Mouse (Mus musculus) midbrain, embryonic 11.5 days (tissue): ENCODE measurements around the gene Macf1. TPM values are rescaled to one million over a fixed set of nuclear protein-coding genes. Genes with fewer than 3 reads are reported as not detected.
"Not testable (repeated sequence)": the region's sequence is repeated elsewhere in the genome, so short reads cannot be mapped to it uniquely, and the experiment has no call there.

Experiments used
- ATAC-seq: fragments of 200-750 bp; cut with Nextera tagmentation; 2 replicates; pipeline ENCODE4 v1.8.0; 2017; ENCODE audit warnings: moderate TSS enrichment, moderate library complexity; ENCODE audit not compliant: low FRiP score
- DNase-seq: peaks from one replicate; pipeline ENCODE4 v3.0.0; 2015; ENCODE audit warnings: low spot score; ENCODE audit errors: missing footprints
- H3K27ac ChIP-seq: fragments of 300-500 bp; sonication (generic); 2 replicates; pipeline ENCODE4 v1.5.1; 2014; ENCODE audit warnings: low read depth, low read length
- H3K27me3 ChIP-seq: fragments of 300-500 bp; sonication (generic); 2 replicates; pipeline ENCODE4 v1.6.1; 2014; ENCODE audit warnings: mild to moderate bottlenecking, low read length, moderate library complexity, mixed read lengths; ENCODE audit not compliant: control insufficient read depth, insufficient read depth
- H3K36me3 ChIP-seq: fragments of 300-500 bp; sonication (generic); 2 replicates; pipeline ENCODE4 v1.6.1; 2014; ENCODE audit warnings: mild to moderate bottlenecking, low read length, moderate library complexity, mixed read lengths; ENCODE audit not compliant: control insufficient read depth, insufficient read depth
- H3K4me1 ChIP-seq: fragments of 300-500 bp; sonication (generic); 2 replicates; pipeline ENCODE4 v1.6.1; 2014; ENCODE audit warnings: low read length; ENCODE audit not compliant: control insufficient read depth, insufficient read depth
- H3K4me2 ChIP-seq: fragments of 300-500 bp; sonication (generic); 2 replicates; pipeline ENCODE4 v1.6.1; 2014; ENCODE audit warnings: mild to moderate bottlenecking, moderate library complexity
- H3K4me3 ChIP-seq: fragments of 300-500 bp; sonication (generic); 2 replicates; pipeline ENCODE4 v1.5.1; 2014; ENCODE audit warnings: low read depth, low read length
- H3K9ac ChIP-seq: fragments of 300-500 bp; sonication (generic); 2 replicates; pipeline ENCODE4 v1.6.1; 2014; ENCODE audit warnings: low read length
- H3K9me3 ChIP-seq: fragments of 300-500 bp; sonication (generic); 2 replicates; pipeline ENCODE4 v1.6.1; 2016; ENCODE audit warnings: low read length; ENCODE audit not compliant: control insufficient read depth
- WGBS: fragments of 180-500 bp; shearing (Covaris S2); extraction: QIAGEN DNeasy Blood & Tissue Kit; methylation state at CpG from one replicate; pipeline ENCODE4 v1.1.7; 2014; 5-methylcytosine and 5-hydroxymethylcytosine counted together
- polyA plus RNA-seq: library from polyadenylated mRNA; unstranded; fragments of >200 nt; fragmentation: Nextera tagmentation; extraction: Ambion mirVana; gene quantifications from 2 replicates; pipeline ENCODE4 v1.2.1, GENCODE M21; 2014

Gene Macf1
- polyA plus RNA-seq, 1 experiment from 2014 or later: 74.6 TPM

DNA sequence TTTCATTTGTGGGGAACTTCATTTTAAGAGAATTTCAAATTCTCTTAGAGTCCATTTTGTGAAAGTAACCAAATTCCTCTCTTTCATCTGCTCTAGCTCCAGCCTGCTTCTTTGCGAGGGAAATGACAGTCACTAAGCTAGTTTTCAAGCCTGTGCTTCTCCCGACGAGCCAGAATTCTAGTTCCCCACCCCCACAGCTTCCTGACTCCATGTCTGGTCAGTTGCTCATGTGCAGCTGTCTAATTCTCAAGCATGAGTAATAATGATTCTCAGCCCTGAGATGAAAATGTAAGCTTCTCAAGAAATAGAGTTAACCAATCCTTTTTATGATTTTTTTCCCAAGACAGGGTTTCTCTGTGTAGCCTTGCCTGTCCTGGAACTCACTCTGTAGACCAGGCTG, 236.9 kb downstream of the Macf1 start:
- DNase-seq (no peak), ATAC-seq (no peak)
- WGBS: 83% methylated on average over 3 of the region's 3 CpGs
- H3K9me3 ChIP-seq: no peaks in the 10 kb centered on the region
- H3K27me3 ChIP-seq: no peaks in the 10 kb centered on the region
- H3K36me3 ChIP-seq: peaks cover 21% of the 10 kb centered on the region
- no peak overlapping the region for H3K4me3 ChIP-seq
- H3K4me2 ChIP-seq: no peak overlapping the region
- H3K27ac ChIP-seq: no peak overlapping the region
- H3K4me1 ChIP-seq: no peaks in the 10 kb centered on the region
- H3K9ac ChIP-seq: no peak overlapping the region

DNA sequence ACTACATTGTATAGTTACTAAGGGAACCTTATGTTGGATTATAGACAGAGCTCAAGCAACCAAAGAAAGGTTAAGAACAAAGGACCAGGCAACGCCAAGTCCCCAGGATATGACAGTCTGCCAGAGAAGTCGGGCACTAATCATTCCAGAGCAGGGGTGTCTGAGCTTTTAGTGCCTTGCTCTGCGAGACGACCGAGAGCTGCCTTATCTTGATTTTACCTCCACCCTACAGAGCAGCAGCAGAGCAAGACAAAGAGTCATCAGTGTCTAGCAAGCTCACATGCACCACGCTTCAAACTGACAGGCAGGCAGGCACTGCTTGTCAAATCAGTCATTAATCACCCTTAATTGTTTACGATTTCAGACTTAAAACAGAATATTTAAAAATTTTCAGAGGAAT, 237.4 kb downstream of the Macf1 start:
- peaks cover 16% of the 10 kb centered on the region for H3K36me3 ChIP-seq
- H3K9ac ChIP-seq: no peak overlapping the region
- ATAC-seq: no peak
- H3K9me3 ChIP-seq: no peaks in the 10 kb centered on the region
- H3K27me3 ChIP-seq: no peaks in the 10 kb centered on the region
- no peak overlapping the region for H3K4me3 ChIP-seq
- no peak overlapping the region for H3K4me2 ChIP-seq
- H3K27ac ChIP-seq: no peak overlapping the region
- 82% methylated on average over 7 of the region's 7 CpGs for WGBS
- H3K4me1 ChIP-seq: no peaks in the 10 kb centered on the region
- no peak for DNase-seq

DNA sequence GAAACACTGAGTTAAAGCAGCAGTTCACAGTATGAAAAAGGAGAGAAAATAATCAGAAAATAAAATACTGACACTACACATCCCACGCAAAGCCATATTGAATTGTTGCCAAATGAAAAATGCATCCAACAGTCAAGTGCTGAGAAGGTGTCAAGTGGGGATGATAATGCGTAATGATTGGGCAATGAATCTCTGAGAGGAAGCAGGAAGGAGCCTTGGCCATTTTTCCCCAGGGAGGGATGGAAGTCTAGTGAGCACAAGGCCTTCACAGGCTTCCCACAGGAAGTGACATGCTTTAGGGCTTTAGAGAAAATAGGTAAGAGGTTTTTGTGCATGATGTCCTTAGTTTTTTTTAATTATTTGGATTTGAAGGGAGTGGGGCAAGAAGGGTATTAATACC, 237.9 kb downstream of the Macf1 start:
- WGBS: 94% methylated on average over 2 of the region's 2 CpGs
- H3K36me3 ChIP-seq: peaks cover 14% of the 10 kb centered on the region
- not testable (repeated sequence) for H3K4me3 ChIP-seq

DNA sequence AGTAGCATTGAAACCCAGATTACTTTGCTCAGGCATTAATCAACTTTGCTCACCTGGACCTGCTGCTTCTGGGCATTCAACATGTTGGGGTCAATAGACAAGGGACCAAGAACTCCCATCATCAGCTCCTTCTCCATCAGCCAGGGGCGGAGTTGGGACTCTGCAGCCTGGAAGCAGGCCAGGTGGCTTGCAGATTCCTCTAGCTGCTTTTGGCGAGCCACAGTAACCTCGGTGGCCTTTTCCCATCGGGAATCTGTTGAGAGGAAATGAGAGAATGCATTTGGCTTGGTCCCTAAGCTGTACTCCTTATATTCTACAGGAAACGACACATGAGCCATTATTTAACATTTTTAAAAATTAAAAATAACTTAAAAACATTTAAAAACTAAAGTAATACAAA, 245.7 kb downstream of the Macf1 start:
- peaks cover 26% of the 10 kb centered on the region for H3K36me3 ChIP-seq

More for the DNA sequence above, 237.9 kb downstream of the Macf1 start:
- not testable (repeated sequence) for H3K4me1 ChIP-seq, ATAC-seq, H3K27ac ChIP-seq, H3K9ac ChIP-seq, H3K9me3 ChIP-seq, H3K27me3 ChIP-seq, DNase-seq, H3K4me2 ChIP-seq

DNA sequence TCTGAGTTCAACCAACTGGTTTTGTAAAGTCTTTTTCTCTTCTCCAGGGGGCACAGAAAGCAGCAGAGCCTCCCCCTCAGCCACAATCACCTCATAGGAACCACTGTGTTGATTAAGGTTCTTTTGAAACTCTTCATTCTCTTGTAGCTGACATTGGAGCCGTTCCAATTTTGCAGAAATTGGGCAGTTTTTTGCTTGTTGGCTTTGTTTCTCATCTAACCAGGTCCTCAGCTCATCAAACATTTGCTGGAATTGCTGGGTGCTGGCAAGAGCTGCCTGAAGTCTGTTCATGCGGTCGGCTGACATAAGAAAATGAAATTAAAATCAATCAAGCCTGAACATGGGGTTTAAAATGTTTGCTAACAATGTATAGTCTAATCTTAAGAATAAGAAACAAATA, 251.0 kb downstream of the Macf1 start:
- Histone ChIP-seq H3K27me3 (no peaks in the 10 kb centered on the region), H3K27ac (no peak overlapping the region), H3K4me2 (no peak overlapping the region), H3K9me3 (no peaks in the 10 kb centered on the region), H3K4me3 (no peak overlapping the region), H3K4me1 (no peaks in the 10 kb centered on the region), H3K9ac (no peak overlapping the region), H3K36me3 (peaks cover 15% of the 10 kb centered on the region)
- no peak for DNase-seq
- ATAC-seq: no peak
- 96% methylated on average over 3 of the region's 3 CpGs for WGBS

More for the DNA sequence above, 245.7 kb downstream of the Macf1 start:
- Histone ChIP-seq H3K9me3 (no peaks in the 10 kb centered on the region), H3K4me2 (no peak overlapping the region), H3K9ac (no peak overlapping the region), H3K27ac (no peak overlapping the region), H3K4me1 (no peaks in the 10 kb centered on the region), H3K27me3 (no peaks in the 10 kb centered on the region), H3K4me3 (no peak overlapping the region)
- DNase-seq: no peak
- no peak for ATAC-seq
- WGBS: 81% methylated on average over 5 of the region's 5 CpGs

DNA sequence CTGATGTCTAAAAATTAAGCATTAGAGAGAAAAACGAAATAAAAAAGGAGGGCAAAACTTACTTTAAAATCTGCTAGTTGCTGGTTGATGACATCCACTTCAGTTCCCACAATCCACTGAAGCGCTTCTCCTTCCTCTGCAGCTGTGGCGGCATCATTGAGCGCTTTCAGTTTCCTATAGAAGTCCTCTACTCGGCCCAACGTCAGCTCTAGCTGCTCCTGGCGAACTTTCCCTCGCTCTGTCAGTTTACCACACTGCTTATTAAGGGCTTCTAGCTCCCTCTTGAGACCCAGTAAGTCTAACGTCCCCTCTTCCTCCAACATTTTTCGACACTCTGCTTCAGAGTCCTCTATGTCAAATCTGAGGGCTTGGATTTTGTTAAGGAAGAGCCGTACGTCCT, 252.2 kb downstream of the Macf1 start:
- Histone ChIP-seq H3K4me1 (no peaks in the 10 kb centered on the region), H3K4me2 (no peak overlapping the region), H3K9ac (no peak overlapping the region), H3K4me3 (no peak overlapping the region), H3K36me3 (peaks cover 15% of the 10 kb centered on the region), H3K27ac (no peak overlapping the region), H3K9me3 (no peaks in the 10 kb centered on the region), H3K27me3 (no peaks in the 10 kb centered on the region)
- no peak for ATAC-seq
- no peak for DNase-seq
- 86% methylated on average over 12 of the region's 12 CpGs for WGBS

DNA sequence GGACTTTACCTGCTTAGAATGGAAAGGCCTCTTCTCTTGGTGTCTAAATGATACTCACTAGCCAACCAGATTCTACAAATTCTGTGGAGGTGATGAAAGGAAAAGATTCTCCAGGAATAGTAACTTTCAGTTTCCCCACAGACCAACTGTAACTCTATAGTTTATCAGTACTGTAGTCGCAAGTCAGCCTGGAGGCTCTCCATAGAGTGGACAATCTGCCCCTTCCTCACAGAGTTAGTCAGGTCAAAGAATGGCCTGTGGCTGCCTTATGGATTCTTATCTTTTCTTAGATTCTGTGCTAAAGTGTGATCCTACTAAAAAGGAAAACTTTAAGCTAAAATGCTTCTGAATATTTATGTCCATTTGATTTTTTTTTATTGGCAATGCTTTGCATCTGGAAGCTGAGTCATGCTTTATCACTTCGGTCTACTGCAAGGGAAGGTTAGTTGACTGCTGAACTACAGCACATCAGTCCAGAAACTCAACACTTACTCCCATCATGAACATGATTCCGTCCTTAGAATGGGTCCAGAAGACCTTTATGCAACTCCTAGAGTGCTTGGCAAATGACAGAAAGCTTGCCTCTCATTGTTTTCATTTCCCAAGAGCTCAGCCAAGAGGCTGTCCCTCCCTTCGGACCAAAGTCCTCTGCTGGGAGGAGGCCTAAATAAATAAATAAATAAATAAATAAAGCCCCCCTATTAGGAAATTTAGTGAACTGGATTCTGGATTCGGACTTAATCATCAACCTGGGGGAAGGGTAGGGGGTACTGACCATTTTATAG, 256.1 kb downstream of the Macf1 start:
- H3K27me3 ChIP-seq: no peaks in the 10 kb centered on the region
- 92% methylated on average over 5 of the region's 5 CpGs for WGBS
- no peaks in the 10 kb centered on the region for H3K4me1 ChIP-seq
- H3K4me3 ChIP-seq: no peak overlapping the region
- DNase-seq (no peak), ATAC-seq (no peak)
- H3K36me3 ChIP-seq: peaks cover 4% of the 10 kb centered on the region
- no peak overlapping the region for H3K4me2 ChIP-seq
- H3K9ac ChIP-seq: no peak overlapping the region
- H3K9me3 ChIP-seq: no peaks in the 10 kb centered on the region
- no peak overlapping the region for H3K27ac ChIP-seq

DNA sequence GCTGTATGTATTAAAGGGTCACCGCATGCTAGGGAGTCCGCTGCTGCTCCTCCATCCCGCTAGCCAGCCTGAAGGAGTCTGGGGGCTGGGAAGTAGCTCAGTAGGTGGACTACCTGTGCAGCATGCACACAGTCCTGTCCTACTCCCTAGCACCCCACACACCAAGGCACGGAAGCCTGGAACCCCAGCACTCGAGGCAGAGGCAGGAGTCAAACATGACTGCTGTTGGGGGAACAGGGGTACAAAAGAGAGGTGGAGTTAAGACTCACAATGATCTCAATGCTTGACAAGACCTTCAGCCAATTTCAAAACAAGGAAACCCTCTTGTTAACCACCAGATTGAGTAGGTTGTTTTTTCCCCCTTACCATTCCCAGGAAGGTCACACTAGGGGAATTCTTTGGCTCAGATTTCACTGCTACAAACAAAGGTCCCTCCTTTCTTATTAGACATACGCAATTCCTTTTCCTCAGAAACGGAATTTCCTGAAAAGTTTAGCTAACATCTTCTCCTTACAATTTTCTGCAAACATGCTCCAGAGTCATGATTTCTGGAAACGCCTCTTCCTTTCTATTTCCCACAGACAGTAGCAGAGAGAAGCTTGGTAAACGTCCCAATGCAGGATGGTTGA, 256.8 kb downstream of the Macf1 start:
- no peak for DNase-seq
- Histone ChIP-seq H3K9ac (no peak overlapping the region), H3K4me3 (no peak overlapping the region), H3K4me1 (no peaks in the 10 kb centered on the region), H3K36me3 (peaks cover 2% of the 10 kb centered on the region; the same call in 1 of the 2 replicates), H3K9me3 (no peaks in the 10 kb centered on the region), H3K4me2 (no peak overlapping the region), H3K27me3 (no peaks in the 10 kb centered on the region), H3K27ac (no peak overlapping the region)
- 83% methylated on average over 9 of the region's 9 CpGs for WGBS
- no peak for ATAC-seq

DNA sequence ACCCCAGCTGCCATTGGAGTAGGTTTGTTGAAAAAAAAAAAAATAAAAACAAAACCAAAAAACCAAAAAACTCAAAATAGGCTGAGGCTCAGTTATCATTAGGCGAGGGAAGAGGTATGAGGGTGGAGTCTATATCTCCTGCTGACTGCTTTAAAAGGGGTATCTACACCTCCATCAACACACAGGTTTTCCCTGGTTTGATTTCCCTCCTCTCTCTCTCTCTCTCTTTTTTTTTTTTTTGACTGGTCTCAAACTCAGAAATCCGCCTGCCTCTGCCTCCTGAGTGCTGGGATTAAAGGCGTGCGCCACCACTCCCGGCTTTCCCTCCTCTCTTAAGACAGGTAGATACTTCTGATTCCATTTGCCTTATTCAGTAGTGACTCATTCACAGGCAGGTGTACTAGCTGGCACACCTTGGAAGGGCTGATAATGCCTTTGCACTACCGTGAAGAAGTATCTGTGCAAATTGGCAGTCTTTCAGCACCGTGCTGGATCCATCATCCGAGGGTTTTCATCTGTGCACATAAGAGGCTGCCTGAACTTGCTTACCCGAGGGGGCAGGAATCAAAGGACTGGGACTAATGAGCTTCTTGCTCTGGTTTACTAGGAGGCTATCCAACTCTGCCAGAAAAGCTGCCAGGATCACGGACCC, 257.6 kb downstream of the Macf1 start:
- H3K36me3 ChIP-seq: peaks cover 2% of the 10 kb centered on the region; the same call in 1 of the 2 replicates

More for the DNA sequence above, 257.6 kb downstream of the Macf1 start:
- DNase-seq (no peak), ATAC-seq (no peak)
- 91% methylated on average over 10 of the region's 10 CpGs for WGBS
- Histone ChIP-seq H3K27ac (no peak overlapping the region), H3K4me1 (no peaks in the 10 kb centered on the region), H3K9me3 (no peaks in the 10 kb centered on the region), H3K4me2 (no peak overlapping the region), H3K9ac (no peak overlapping the region), H3K27me3 (no peaks in the 10 kb centered on the region), H3K4me3 (no peak overlapping the region)
